20 mouse cellular contexts compared by ENCODE assay signal in genomic region chr13:103302508-103302907, GRCm38 (mm10). TPM values are rescaled to one million over a fixed set of nuclear protein-coding genes. Genes with fewer than 3 reads are reported as not detected.
DNase-seq lines count a peak whose midpoint lies in the region; ATAC-seq lines count a peak whose summit lies in the region.
"Had no signal": no experiment of that assay in that cellular context is flagged by ENCODE, and none has a peak within 500 bp of the region (broad histone marks: within the 10 kb centered on the region; RNA-seq: fewer than 3 reads in every experiment).

No protein-coding gene starts in this region.

- WGBS in heart, embryonic 12.5 days, result 55% methylated on average over 6 of the region's 6 CpGs

- H3K36me3 ChIP-seq in heart, embryonic 12.5 days, result no peaks in the 10 kb centered on the region
- H3K36me3 ChIP-seq: embryonic facial prominence, embryonic 12.5 days; forebrain, embryonic 10.5 days; hindbrain, embryonic 10.5 days; intestine, embryonic 15.5 days had no signal

- H3K9ac ChIP-seq in heart, embryonic 12.5 days, result no peak overlapping the region
- H3K9ac ChIP-seq: embryonic facial prominence, embryonic 12.5 days; hindbrain, embryonic 14.5 days; intestine, embryonic 15.5 days had no signal

- no peak overlapping the region for H3K4me3 ChIP-seq in heart, embryonic 12.5 days
- H3K4me3 ChIP-seq: embryonic facial prominence, embryonic 12.5 days; forebrain, embryonic 10.5 days; heart, adult 2 months; hindbrain, embryonic 10.5 days; intestine, embryonic 15.5 days had no signal

- no peak overlapping the region for H3K4me2 ChIP-seq in heart, embryonic 12.5 days
- H3K4me2 ChIP-seq: embryonic facial prominence, embryonic 12.5 days; heart, embryonic 11.5 days; hindbrain, embryonic 14.5 days; intestine, embryonic 15.5 days had no signal

- no peak overlapping the region for H3K27ac ChIP-seq in heart, embryonic 12.5 days (ENCODE audit: poor library complexity, severe bottlenecking)
- H3K27ac ChIP-seq: embryonic facial prominence, embryonic 12.5 days; forebrain, embryonic 10.5 days; heart, adult 2 months; hindbrain, embryonic 10.5 days; hindbrain, embryonic 14.5 days; intestine, embryonic 15.5 days had no signal

- ATAC-seq in heart, embryonic 12.5 days (ENCODE audit: insufficient number of reproducible peaks, low FRiP score), result no peak
- ATAC-seq: forebrain, embryonic 14.5 days; intestine, embryonic 15.5 days had no signal

- H3K27me3 ChIP-seq in heart, embryonic 12.5 days (replicated peaks), result no peaks in the 10 kb centered on the region
- H3K27me3 ChIP-seq: CH12.LX; embryonic facial prominence, embryonic 12.5 days; intestine, embryonic 15.5 days had no signal

- DNase-seq in heart, adult 11 months, result peak; percentile 50
- peak; percentile 9 for DNase-seq in ES-CJ7 (ENCODE audit: low read depth, low spot score)
- DNase-seq in embryo, embryonic 10.5 days (ENCODE audit: low spot score), result peak; percentile 18
- peak; percentile 37 for DNase-seq in forelimb bud, embryonic 11.5 days (ENCODE audit: low read depth, low spot score)
- DNase-seq in ovary, postnatal 10 days (ENCODE audit: low spot score), result no peak
- no peak for DNase-seq in urinary bladder, postnatal 4 days (ENCODE audit: low spot score in 2 of 2)
- DNase-seq: adrenal gland, adult 8-10 months; adrenal gland, postnatal 36 days; cerebellum, adult 2 months; cerebellum, postnatal 10 days; heart, adult 2 months had no signal

- no peaks in the 10 kb centered on the region for H3K9me3 ChIP-seq in heart, embryonic 12.5 days (replicated peaks)
- H3K9me3 ChIP-seq: embryonic facial prominence, embryonic 12.5 days; forebrain, embryonic 10.5 days; hindbrain, embryonic 10.5 days; intestine, embryonic 15.5 days had no signal

- H3K4me1 ChIP-seq in heart, embryonic 12.5 days (replicated peaks), result 0 out of 2 replicates have a peak, but pooled peaks cover 4% of the 10 kb centered on the region
- H3K4me1 ChIP-seq: intestine, embryonic 15.5 days had no signal

RNA-seq across cellular contexts. Expression of gene Mast4, which starts 31.8 kb away (rescaled TPM):
- 52.1 and 55.0 TPM in 2 replicates for polyA plus RNA-seq in heart, embryonic 12.5 days (2016; fragmentation: Nextera tagmentation; extraction: Ambion mirVana)

Comparison
In these comparisons a context has a peak if more than half of its experiments do, and no peak if none do; other contexts are left out.
1. DNase-seq: peak in heart, adult 11 months (single experiment), ES-CJ7 (single experiment), embryo, embryonic 10.5 days (single experiment) and forelimb bud, embryonic 11.5 days (single experiment); none in ovary, postnatal 10 days (single experiment) and urinary bladder, postnatal 4 days (0 of 2).